Mouse (Mus musculus) liver, adult (tissue): Measurements from ENCODE around the gene Pdzrn3.

Experiments used
- GATA4 ChIP-seq: IDR thresholded peaks from 2 replicates; pipeline ENCODE4 v1.6.1; 2014; ENCODE audit warnings: mild to moderate bottlenecking, low read length; ENCODE audit not compliant: insufficient replicate concordance

The Pdzrn3 gene

DNA sequence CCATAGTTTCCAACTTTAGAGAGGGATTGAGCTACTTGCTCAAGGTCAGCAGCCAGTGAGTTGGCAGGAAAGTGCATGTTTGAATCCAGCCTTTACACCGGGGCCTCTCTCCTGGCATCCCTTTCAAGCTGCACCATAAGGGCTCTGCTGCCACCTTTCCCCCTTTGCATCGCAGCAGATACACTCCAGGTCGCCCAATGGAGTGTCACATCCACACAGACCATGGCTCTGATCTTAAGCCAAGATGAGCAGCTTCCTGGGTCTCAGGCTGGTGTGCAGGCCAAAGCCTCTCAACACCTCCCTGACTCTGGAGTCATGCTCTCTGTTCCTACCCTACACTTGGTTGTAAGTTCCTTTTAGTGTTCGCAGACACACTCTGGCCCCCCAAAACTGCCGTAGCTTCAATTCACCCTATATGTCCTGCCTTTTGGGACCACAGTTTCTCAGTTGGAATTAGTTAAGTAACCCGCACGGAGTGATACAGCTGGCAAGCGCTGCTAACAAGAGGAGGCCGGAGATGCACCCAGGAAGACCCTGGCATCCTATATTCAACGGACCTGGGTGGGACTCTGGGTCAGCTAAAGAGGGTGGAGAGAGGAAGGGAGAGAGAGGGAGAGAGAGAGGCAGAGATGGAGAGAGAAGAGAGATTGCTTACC lies 1.1 kb downstream of the Pdzrn3 start:
- no peak for TF ChIP-seq GATA4

DNA sequence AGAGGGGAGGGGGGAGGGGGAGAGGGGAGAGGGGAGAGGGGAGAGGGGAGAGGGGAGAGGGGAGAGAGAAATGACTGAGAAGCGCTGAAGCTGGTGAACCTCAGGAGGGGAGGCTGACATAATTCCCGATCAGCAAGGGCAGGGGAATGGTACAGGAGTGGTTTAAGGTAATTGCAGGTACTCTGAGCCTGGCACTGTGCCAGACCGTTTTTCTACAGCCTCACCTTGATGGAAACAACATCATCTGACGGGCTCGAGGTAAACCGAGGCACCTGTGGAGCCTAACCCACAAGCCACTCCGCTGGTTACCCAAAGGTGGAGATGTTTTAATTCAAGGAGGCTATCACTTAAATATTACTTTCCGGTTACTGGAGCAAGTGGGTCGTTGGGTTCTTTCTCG lies 1.6 kb downstream of the Pdzrn3 start:
- no peak for TF ChIP-seq GATA4

DNA sequence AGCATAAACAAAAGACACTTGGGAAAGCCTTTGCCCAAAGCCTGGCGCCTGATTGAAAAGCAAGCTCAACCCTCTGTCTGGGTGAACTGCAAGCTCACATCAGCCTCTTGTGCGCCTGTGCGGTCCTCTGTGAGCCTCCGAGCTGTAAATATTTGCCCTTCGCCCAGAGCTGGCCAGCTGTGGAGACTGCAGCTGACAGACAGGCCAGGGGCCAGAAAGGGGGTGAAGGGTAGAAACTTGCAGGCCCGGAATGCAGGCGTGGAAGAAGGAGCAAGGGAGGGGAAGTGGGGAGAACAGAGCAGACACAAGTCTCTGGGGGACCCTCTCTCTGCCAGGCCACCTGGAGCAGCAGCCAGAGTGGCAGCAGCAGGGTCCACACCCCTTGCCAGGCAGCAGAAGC lies 3.0 kb downstream of the Pdzrn3 start:
- TF ChIP-seq GATA4, result no peak

DNA sequence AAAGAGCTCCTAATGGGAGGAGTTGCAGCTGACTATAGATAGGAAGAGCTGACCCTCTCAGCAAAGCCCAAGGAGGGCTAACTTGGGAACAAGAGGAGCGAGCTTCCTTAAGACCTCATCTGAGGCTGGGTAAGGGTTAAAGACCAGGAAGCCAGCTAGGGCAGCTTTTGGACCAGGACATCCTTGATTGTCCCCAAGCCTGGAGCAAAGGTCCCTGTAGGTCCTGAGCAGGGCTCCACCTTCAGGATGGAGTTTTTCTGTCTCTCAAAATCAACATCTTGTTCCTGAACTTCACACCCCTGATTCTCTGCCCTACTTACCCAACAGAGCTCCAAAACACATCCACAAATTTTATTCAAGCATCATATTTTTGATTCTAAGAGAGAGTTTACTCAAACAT lies 3.5 kb downstream of the Pdzrn3 start:
- no peak for TF ChIP-seq GATA4

DNA sequence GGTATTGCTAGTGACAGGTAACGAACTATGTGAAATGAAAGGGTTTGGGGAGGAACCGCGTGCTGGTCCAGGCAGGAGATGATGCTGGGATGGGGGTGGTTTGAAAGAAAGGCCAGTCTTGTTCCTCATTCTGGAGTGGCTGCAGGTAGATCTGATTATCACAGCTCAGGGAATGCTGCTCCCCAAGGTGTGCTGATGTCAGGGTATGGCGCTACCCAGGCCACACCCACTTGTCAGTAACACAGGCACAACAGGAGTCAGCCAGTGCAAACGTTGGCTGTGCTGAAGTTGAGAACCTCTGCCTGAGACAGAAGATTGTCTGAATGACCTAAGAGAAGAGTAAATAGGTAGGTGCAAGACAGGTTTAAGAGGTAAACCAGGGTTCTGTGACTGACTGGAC lies 4.7 kb downstream of the Pdzrn3 start:
- TF ChIP-seq GATA4, result no peak

DNA sequence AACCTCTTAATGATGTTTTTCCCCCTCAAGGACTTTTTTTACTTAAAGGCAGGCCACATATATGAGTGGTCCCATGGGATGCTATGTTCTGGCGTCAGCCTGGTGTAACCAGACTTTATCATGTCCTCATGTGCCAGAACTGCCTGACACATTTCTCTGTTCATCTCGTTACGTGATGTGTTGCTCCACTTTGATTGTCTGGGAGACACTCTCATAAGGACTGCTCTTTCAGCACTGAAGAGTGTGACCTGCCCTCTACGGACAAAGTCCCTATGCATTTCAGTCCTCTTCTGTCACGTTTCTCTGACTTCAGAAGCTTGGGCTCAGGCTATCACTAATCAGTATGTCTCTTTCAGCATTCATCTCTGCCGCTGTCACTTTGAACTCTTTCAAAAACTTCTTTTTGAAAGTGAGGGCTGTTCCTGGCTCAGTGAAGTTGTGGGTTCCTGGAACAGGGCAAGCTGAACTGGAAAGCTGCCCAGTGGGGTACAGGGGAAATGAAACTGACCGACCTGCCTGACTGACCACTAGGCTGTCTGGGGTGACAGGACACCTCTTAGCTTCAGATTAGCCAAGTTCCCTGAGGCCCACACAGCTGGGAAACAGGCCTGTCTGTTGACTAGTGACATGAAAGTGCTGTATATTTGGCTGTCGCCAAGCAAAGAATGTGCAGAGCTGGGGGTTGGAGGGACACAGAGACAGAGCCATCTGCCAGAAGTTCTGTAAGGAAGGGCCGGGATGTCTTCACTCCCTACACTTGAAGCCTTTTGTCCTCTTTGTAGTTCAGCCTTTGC lies 10.7 kb downstream of the Pdzrn3 start:
- TF ChIP-seq GATA4, result no peak; the same call in 1 of the 2 replicates

DNA sequence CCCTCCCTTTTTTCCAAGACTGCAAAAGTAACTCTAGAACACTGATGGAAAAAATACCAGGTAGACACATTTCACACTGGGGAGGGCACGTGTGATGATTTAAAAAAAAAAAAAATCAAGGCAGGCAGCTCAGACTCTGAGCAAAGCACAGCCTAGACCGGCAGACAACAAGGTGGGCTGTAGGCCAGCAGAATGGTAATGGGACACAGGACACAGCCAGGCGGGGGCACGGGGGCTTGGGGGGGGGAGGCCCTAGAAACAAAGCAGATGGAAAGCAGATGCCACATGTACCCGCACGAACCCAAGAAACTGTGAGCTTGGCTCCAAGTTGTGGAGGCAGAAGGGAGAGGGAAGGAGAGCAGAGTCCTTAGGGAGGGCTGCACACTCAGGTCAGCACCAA lies 11.9 kb downstream of the Pdzrn3 start:
- no peak for TF ChIP-seq GATA4

DNA sequence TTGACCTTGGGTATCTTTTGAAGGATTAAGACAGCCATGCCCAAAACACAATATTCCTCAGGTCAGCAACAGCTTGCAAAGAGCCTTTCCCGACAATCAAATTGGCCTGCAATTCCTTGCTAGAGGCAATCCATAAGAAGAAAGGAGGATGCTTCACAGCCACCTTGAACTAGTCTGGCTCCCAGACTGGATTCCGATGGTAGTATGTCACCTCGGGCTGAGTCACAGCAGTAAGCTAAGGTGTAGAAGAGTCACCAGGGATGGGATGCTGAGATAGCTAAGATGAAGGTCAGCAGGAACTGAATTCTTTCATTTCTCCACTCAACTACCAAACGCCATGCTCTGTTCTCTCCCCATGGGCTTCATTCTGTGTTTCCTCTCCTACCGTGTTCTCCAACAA lies 13.8 kb downstream of the Pdzrn3 start:
- TF ChIP-seq GATA4, result no peak

DNA sequence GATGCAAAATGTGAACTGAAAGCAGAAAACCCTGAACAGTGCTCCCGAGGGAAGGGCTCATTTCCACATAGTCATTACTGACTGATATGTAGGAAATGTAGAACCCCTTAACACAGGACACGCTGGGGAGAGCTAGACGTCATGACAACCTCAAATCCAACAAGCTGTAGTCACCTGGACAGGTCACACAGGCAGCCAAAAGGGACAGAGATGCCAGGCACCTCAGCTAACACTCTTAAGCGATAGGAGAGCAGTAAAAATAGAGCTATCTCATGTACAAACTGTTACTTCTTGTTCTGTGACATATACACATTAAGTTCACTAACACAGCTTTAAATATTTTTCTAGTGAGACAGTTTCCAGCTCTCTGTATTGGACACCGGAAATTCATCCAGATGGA lies 15.0 kb downstream of the Pdzrn3 start:
- no peak for TF ChIP-seq GATA4

DNA sequence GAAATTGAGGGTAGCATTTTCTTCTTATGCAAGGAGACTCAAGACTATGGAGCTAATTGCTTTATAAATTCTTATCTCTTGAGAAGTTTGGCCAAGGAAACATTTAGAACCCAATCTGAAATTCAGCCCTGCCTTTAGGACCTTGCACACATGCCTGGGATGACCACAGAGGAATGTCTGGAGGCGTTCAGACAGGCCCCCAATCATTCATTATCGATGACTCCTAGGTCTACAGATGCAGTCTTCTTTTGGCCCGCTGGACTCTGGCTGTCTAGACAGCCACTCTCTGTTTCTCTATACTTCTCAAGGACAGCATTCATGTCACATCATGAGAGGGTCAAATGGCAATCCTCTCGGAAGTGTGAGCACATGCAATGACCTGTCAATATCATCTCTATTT lies 15.4 kb downstream of the Pdzrn3 start:
- TF ChIP-seq GATA4, result no peak

DNA sequence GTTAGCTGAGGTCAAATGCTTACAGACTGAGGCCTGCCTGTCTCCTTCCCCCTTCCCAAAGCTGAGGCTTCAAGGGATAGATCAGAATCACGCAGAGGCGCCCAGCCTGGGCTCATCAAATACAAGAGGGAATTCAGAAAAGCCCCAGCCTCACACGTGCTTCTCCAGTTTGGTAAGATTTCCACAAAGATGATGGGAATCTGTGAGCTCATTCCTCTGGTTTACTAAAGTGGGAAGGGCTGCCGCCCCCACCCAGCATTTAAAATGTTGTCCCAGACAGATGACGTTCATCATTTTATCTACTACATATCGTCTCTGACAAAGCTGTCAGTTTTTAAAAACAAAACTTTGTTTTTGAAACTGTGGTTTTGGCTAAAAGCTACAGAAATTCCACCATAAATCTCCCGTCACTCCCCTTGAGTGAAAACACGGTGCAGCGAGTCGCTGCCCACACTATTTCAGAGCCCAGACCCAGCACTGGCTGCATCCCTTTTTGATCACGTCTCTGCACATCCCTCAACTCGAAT lies 17.4 kb downstream of the Pdzrn3 start:
- no peak for TF ChIP-seq GATA4

DNA sequence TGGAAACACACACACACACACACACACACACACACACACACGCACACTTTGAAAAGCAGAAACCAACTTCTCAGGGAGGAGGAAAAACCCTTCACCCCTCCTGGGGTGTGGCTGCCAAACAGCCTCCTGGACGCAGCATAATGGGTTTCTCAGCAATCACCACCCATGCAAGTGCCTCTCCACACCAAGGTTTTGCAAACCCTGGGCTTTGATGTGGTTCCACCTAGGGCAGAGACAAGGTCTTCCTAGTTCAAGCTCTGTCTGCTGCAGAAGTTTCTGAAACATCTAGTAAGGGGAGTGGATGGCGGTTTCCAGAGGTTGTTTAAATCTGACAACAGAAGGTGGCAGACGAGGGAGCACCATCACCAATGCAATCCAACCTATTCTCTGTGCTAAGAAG lies 18.1 kb downstream of the Pdzrn3 start:
- TF ChIP-seq GATA4, result no peak

DNA sequence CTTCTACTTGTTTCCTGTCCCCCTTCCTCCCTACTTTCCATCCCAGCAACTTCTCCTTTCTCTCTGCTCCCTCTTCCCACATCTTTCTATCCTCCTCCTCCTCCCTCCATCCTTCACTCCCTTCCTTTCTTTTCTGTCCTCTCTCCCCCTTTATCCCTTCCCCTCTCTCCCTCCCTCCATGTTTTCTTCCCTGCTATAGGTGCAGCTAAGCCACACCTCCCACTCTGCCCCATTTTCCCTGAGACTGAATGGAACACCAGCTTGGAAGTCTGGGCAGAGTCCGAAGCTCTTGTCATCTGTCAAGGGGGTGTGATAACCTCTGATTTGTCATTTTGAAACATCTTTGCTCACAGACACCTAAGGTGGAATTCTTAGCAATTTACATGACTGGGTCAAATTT lies 22.8 kb downstream of the Pdzrn3 start:
- no peak for TF ChIP-seq GATA4

DNA sequence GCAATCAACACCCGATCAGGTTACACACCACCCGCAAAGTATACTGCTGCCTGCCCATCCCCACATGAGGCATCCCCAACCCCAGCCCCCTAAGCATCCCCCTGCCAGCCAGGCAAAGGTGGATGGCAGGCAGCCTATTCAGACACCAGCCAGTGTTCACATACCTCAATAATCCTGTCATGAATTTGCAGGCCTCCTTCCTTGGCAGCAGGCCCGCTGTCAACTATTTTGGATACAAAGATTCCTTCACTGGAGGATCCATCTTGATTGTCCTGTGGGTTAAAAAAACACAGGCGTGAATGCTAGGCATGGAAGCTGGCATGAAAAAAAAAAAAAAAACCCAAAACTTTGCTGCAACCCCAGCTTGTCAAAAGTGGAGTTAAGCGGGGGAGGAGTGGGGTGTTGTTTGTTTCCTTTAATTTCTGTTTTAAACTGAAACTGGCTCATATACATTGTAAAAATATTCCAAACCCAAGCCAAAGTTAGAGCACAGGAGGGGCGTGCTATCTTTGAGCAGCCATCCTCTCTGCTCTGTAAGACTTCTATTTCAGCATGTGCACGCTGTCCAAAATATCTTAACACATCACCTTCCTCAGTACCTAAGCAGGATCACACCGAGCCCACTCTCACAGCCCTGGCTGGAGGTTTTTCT lies 23.3 kb downstream of the Pdzrn3 start:
- TF ChIP-seq GATA4, result no peak

DNA sequence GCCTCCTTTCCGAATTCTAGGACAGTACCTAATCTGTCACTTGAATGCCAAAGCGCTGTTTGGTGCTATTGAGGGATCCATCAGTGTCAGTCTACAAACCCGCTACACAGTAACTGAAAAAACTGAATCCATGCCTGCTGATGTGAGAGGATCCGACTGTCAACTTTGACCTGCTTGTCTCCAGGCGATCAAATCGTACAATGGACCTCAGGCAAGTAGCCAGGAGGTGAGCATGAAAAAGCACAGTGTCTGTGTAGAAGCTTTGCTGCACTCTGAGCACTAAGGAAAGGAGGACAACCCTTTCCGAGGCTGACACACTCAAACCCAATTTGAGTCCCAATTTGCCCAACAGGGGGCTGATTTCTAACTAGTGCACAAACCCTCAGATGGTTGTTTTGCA lies 24.0 kb downstream of the Pdzrn3 start:
- no peak for TF ChIP-seq GATA4

DNA sequence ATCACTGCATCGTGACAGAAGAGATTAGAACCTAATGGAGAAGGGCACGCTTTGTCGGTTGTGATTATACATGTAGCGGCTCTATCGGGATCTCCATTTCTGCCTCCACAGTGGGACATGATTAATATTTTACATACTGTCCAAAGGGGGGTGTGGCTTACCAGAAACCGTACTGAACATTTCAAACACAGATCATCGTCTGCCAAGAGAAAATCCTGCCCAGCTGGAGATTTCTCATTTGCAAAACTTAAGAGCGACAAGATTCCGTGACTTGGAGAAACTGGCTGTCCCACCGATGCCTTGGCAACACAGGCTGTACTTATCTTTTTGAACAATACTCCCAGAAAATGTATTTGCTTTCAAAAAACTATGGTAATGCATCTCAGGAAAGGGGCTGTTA lies 25.1 kb downstream of the Pdzrn3 start:
- TF ChIP-seq GATA4, result no peak
